Mouse (Mus musculus) activated CD4-positive, CD25-positive, alpha-beta regulatory T cell, adult 9 weeks (primary cell): ENCODE results near the gene Slc22a7. TPM values are rescaled to one million over a fixed set of nuclear protein-coding genes. Genes with fewer than 3 reads are reported as not detected.

ENCODE experiments used
- polyA plus RNA-seq: library from polyadenylated mRNA; unstranded; fragments of 100-300 nt; shearing (Covaris generic); gene quantifications from one replicate; pipeline ENCODE4 v1.2.1, GENCODE M21; 2017

The Slc22a7 gene
- not detected for polyA plus RNA-seq

GRCm38 (mm10) chr17:46438298-46438873 is at the start of gene Slc22a7:
Gene Slc22a7, minus strand, starts transcription at chr17:46438457.

GRCm38 (mm10) chr17:46487431-46487830 is 49.2 kb upstream of the Slc22a7 start, which contains the start of gene Ttbk1:
Gene Ttbk1, minus strand, starts transcription at chr17:46487675.

GRCm38 (mm10) chr17:46428761-46429414 is 9.4 kb downstream of the Slc22a7 start, which contains the start of gene Crip3:
Gene Crip3, plus strand, starts transcription at chr17:46428926.

GRCm38 (mm10) chr17:46383294-46384060 is 54.8 kb downstream of the Slc22a7 start, which contains the start of gene Zfp318:
Gene Zfp318, plus strand, starts transcription at chr17:46383731.

Other genes starting within 250 kb of the Slc22a7 start
- 7.9 TPM for gene Polh, start 235.8 kb downstream of the Slc22a7 start, polyA plus RNA-seq
- gene Xpo5, start 235.7 kb downstream of the Slc22a7 start, polyA plus RNA-seq: 52.0 TPM
- gene Polr1c, start 190.4 kb downstream of the Slc22a7 start, polyA plus RNA-seq: 72.9 TPM
- 188 TPM for gene Yipf3, start 190.4 kb downstream of the Slc22a7 start, polyA plus RNA-seq
- gene Lrrc73, start 184.9 kb downstream of the Slc22a7 start, polyA plus RNA-seq: 0.13 TPM
- gene Tjap1, start 155.4 kb downstream of the Slc22a7 start, polyA plus RNA-seq: 29.3 TPM
- not detected for gene Dlk2, start 141.0 kb downstream of the Slc22a7 start, polyA plus RNA-seq
- gene Abcc10, start 110.1 kb downstream of the Slc22a7 start, polyA plus RNA-seq: 8.0 TPM
- gene Zfp318, start 54.7 kb downstream of the Slc22a7 start, polyA plus RNA-seq: 1.1 TPM
- not detected for gene Crip3, start 9.5 kb downstream of the Slc22a7 start, polyA plus RNA-seq
- gene Ttbk1, start 49.2 kb upstream of the Slc22a7 start, polyA plus RNA-seq: 0.15 TPM
- gene Dnph1, start 58.3 kb upstream of the Slc22a7 start, polyA plus RNA-seq: 8.3 TPM
- gene Cul9, start 107.9 kb upstream of the Slc22a7 start, polyA plus RNA-seq: 9.2 TPM
- 4.5 TPM for gene Srf, start 117.7 kb upstream of the Slc22a7 start, polyA plus RNA-seq
- not detected for gene Ptk7, start 191.0 kb upstream of the Slc22a7 start, polyA plus RNA-seq
- gene Klc4, start 207.6 kb upstream of the Slc22a7 start, polyA plus RNA-seq: 27.1 TPM
- gene Mrpl2, start 207.8 kb upstream of the Slc22a7 start, polyA plus RNA-seq: 62.4 TPM
- gene Cul7, start 211.9 kb upstream of the Slc22a7 start, polyA plus RNA-seq: 12.7 TPM
- gene Rrp36, start 235.9 kb upstream of the Slc22a7 start, polyA plus RNA-seq: 69.6 TPM
- gene Mea1, start 240.3 kb upstream of the Slc22a7 start, polyA plus RNA-seq: 184 TPM
- gene Klhdc3, start 242.5 kb upstream of the Slc22a7 start, polyA plus RNA-seq: 82.1 TPM